Mouse (Mus musculus) C2C12 (cell line): ENCODE results near the gene Mrps36.

Experiments used
- CEBPB ChIP-seq: IDR thresholded peaks from one replicate; pipeline ENCODE4 v1.6.1; 2011; ENCODE audit warnings: low read depth, mild to moderate bottlenecking, control low read depth, moderate library complexity
- CTCF ChIP-seq: IDR thresholded peaks from one replicate; pipeline ENCODE4 v1.5.1; 2011; ENCODE audit not compliant: control insufficient read depth, insufficient read depth, insufficient read length
- FOSL1 ChIP-seq: IDR thresholded peaks from one replicate; pipeline ENCODE4 v1.8.0; 2011; ENCODE audit warnings: mild to moderate bottlenecking, low read length; ENCODE audit not compliant: poor library complexity, insufficient read depth, severe bottlenecking
- MYOD1 ChIP-seq: IDR thresholded peaks from one replicate; pipeline ENCODE4 v1.6.1; 2011; ENCODE audit warnings: low read depth; ENCODE audit not compliant: control insufficient read depth, insufficient read length
- USF1 ChIP-seq: IDR thresholded peaks from one replicate; pipeline ENCODE4 v1.6.1; 2011; ENCODE audit warnings: low read depth, mild to moderate bottlenecking, control low read depth, moderate library complexity

- TF ChIP-seq FOSL1 (no peak), CTCF (no peak), MYOD1 (no peak), CEBPB (no peak), USF1 (no peak)
Measured at GRCm38 (mm10) chr13:100742831-100743230, 1.6 kb downstream of the Mrps36 start.
